Mouse (Mus musculus): ENCODE results near the gene Med13l. TPM values are rescaled to one million over a fixed set of nuclear protein-coding genes. Genes with fewer than 3 reads are reported as not detected.

The Med13l gene
- polyA plus RNA-seq, 1 experiment from 2014 or later = 11.5 TPM

DNA sequence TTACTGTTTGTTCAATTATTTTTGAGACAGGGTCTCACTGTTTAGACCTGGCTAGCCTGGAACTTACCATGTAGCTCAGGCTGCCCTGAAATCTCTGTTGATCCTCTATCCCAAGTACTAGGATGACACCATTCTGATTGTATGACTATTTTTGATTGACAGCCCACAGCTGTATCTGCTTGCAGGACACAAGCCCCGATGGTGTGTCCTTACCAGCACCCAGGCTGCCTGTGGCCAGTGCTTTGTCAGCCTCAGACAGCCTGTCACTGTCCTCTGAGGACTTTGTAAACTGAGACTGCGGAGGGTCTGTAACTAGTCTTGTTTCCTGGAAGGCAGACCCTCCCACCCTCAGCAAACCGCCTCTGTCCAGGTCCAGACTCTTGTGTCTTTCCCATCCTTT, 221.7 kb downstream of the Med13l start:
- no peak for ATAC-seq (ENCODE audit: low FRiP score)
- Histone ChIP-seq H3K9ac (replicated peaks) (no peak overlapping the region), H3K4me3 (replicated peaks) (no peak overlapping the region), H3K4me2 (no peak overlapping the region), H3K36me3 (no peaks in the 10 kb centered on the region), H3K27ac (replicated peaks) (no peak overlapping the region), H3K9me3 (replicated peaks) (no peaks in the 10 kb centered on the region), H3K27me3 (replicated peaks) (peaks cover 26% of the 10 kb centered on the region), H3K4me1 (no peaks in the 10 kb centered on the region)
- WGBS = 88% methylated on average over 3 of the region's 3 CpGs

DNA sequence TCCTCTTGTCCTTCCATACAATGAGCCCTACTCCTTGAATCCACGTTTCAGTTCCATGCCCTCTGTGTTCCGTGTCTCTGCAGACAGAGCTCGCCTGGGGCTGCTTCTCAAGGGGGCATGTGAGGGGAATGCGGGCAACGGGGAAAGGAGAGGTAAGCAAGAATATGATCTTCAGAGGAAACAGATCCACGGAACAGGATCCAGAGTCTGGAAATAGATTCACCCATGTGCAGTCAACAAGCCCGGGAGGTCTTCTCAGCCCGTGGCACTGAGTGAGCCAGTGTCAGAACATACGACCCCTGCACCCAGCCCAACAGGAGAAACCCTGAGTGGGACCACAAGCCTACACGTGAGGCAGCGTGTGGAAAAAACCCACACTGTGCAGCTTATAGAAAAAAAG, 228.7 kb downstream of the Med13l start:
- H3K9ac ChIP-seq (replicated peaks) = no peak overlapping the region
- no peak overlapping the region for H3K27ac ChIP-seq (replicated peaks)
- H3K27me3 ChIP-seq (replicated peaks) = no peaks in the 10 kb centered on the region
- no peaks in the 10 kb centered on the region for H3K36me3 ChIP-seq
- no peaks in the 10 kb centered on the region for H3K9me3 ChIP-seq (replicated peaks)
- H3K4me1 ChIP-seq = no peaks in the 10 kb centered on the region
- H3K4me3 ChIP-seq (replicated peaks) = no peak overlapping the region
- WGBS = 91% methylated on average over 11 of the region's 11 CpGs
- no peak for ATAC-seq (ENCODE audit: low FRiP score)
- no peak overlapping the region for H3K4me2 ChIP-seq

GRCm38 (mm10) chr5:118789776-118790175, 229.3 kb downstream of the Med13l start:
- 78% methylated on average over 9 of the region's 9 CpGs for WGBS
- no peak for ATAC-seq (ENCODE audit: low FRiP score)
- Histone ChIP-seq H3K9me3 (replicated peaks) (no peaks in the 10 kb centered on the region), H3K9ac (replicated peaks) (no peak overlapping the region), H3K4me2 (no peak overlapping the region), H3K36me3 (no peaks in the 10 kb centered on the region), H3K4me1 (no peaks in the 10 kb centered on the region), H3K4me3 (replicated peaks) (no peak overlapping the region), H3K27me3 (replicated peaks) (no peaks in the 10 kb centered on the region), H3K27ac (replicated peaks) (no peak overlapping the region)

DNA sequence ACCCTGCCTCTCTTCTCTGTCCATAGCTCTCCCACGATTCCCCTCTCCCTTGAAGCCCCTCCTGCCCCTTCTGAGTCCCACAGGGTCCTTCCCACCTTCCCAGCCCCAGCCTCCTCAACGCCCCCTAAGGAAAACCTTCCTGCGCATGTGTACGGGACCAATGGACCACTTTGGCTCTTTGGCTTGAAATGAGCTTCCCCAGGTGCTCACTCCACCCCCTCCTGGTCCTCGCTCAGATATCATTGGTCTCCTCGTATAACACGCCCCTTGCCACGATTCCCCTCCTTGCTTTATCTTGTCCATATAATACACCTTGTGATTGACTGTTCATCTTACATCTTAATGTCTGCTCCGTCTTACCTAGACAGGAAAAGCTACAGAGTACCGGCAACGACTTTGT, 237.3 kb downstream of the Med13l start:
- Histone ChIP-seq H3K36me3 (no peaks in the 10 kb centered on the region), H3K4me1 (no peaks in the 10 kb centered on the region), H3K27me3 (replicated peaks) (0 out of 2 replicates have a peak, but pooled peaks cover 2% of the 10 kb centered on the region), H3K9ac (replicated peaks) (no peak overlapping the region), H3K9me3 (replicated peaks) (no peaks in the 10 kb centered on the region), H3K4me3 (replicated peaks) (no peak overlapping the region), H3K27ac (replicated peaks) (no peak overlapping the region), H3K4me2 (no peak overlapping the region)
- 91% methylated on average over 11 of the region's 11 CpGs for WGBS
- no peak for ATAC-seq (ENCODE audit: low FRiP score)

GRCm38 (mm10) chr5:118801592-118801991, 241.1 kb downstream of the Med13l start:
- Histone ChIP-seq H3K4me1 (peaks cover 12% of the 10 kb centered on the region), H3K4me3 (replicated peaks) (no peak overlapping the region), H3K36me3 (no peaks in the 10 kb centered on the region), H3K4me2 (no peak overlapping the region), H3K27me3 (replicated peaks) (0 out of 2 replicates have a peak, but pooled peaks cover 2% of the 10 kb centered on the region), H3K9ac (replicated peaks) (no peak overlapping the region), H3K9me3 (replicated peaks) (no peaks in the 10 kb centered on the region), H3K27ac (replicated peaks) (no peak overlapping the region)
- 41% methylated on average over 5 of the region's 5 CpGs for WGBS
- ATAC-seq (ENCODE audit: low FRiP score) = no peak

GRCm38 (mm10) chr5:118802036-118802435, 241.6 kb downstream of the Med13l start:
- Histone ChIP-seq H3K27ac (replicated peaks) (no peak overlapping the region), H3K4me3 (replicated peaks) (no peak overlapping the region), H3K4me1 (peaks cover 12% of the 10 kb centered on the region), H3K27me3 (replicated peaks) (0 out of 2 replicates have a peak, but pooled peaks cover 2% of the 10 kb centered on the region), H3K4me2 (no peak overlapping the region), H3K9ac (replicated peaks) (no peak overlapping the region), H3K9me3 (replicated peaks) (no peaks in the 10 kb centered on the region), H3K36me3 (no peaks in the 10 kb centered on the region)
- WGBS = 75% methylated on average over 7 of the region's 7 CpGs
- no peak for ATAC-seq (ENCODE audit: low FRiP score)

DNA sequence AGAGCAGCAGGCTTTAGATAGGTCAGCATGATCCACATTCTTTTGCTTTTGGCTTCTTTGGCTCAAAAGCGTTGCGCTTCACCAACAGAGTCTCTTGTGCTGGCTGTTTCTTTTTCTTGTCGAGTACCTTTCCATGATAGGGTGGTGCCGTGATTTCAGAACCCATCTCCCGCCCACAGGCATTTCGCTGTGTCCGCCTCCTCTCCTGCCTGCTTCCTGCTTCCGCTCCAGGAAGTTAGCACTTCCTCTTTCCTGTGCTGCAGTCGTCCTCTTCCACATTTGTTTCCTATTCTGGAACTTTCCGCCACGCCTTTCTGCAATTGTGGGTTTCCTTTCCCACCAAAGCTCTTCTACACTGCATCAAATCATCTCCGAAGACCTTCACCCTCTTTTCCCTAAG, 248.5 kb downstream of the Med13l start:
- Histone ChIP-seq H3K9me3 (replicated peaks) (no peaks in the 10 kb centered on the region), H3K27me3 (replicated peaks) (no peaks in the 10 kb centered on the region), H3K4me3 (replicated peaks) (no peak overlapping the region), H3K36me3 (no peaks in the 10 kb centered on the region), H3K9ac (replicated peaks) (no peak overlapping the region), H3K4me1 (peaks cover 3% of the 10 kb centered on the region), H3K4me2 (no peak overlapping the region), H3K27ac (replicated peaks) (no peak overlapping the region)
- WGBS = 83% methylated on average over 12 of the region's 12 CpGs
- ATAC-seq (ENCODE audit: low FRiP score) = no peak

- no peaks in the 10 kb centered on the region for H3K9me3 ChIP-seq (replicated peaks)
- H3K4me2 ChIP-seq = no peak overlapping the region
- WGBS = 72% methylated on average over 5 of the region's 5 CpGs
- no peak for ATAC-seq (ENCODE audit: low FRiP score)
- H3K4me3 ChIP-seq (replicated peaks) = no peak overlapping the region
- no peaks in the 10 kb centered on the region for H3K27me3 ChIP-seq (replicated peaks)
- H3K4me1 ChIP-seq = no peaks in the 10 kb centered on the region
- H3K9ac ChIP-seq (replicated peaks) = no peak overlapping the region
- H3K27ac ChIP-seq (replicated peaks) = no peak overlapping the region
- no peaks in the 10 kb centered on the region for H3K36me3 ChIP-seq
Measured at GRCm38 (mm10) chr5:118809588-118809987, 249.1 kb downstream of the Med13l start.

DNA sequence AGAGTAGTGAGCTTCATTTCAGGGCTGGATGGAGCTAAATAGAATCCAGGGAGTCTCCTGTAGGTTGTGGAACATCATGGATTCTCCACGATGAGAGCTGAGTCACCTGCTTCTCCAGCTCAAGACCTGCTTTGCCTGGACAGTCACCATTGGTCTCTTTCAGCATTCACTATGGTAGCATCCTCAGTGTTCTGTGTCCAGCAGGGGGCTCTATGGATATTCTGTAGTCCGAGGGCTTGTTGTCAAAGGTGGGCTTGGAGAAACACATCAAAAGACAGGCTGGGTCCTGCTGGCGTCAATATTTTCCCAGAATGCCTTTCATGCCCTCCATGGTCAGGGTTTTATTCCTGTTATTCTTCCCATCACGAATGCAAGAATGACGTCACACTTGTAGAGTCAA, 251.2 kb downstream of the Med13l start:
- no peaks in the 10 kb centered on the region for H3K36me3 ChIP-seq
- no peak overlapping the region for H3K27ac ChIP-seq (replicated peaks)
- WGBS = 64% methylated on average over 5 of the region's 5 CpGs
- H3K9ac ChIP-seq (replicated peaks) = no peak overlapping the region
- ATAC-seq (ENCODE audit: low FRiP score) = no peak
- no peaks in the 10 kb centered on the region for H3K27me3 ChIP-seq (replicated peaks)
- no peaks in the 10 kb centered on the region for H3K9me3 ChIP-seq (replicated peaks)
- H3K4me1 ChIP-seq = no peaks in the 10 kb centered on the region
- H3K4me3 ChIP-seq (replicated peaks) = no peak overlapping the region
- H3K4me2 ChIP-seq = no peak overlapping the region

GRCm38 (mm10) chr5:118812421-118812820, 251.9 kb downstream of the Med13l start:
- Histone ChIP-seq H3K4me2 (no peak overlapping the region), H3K9me3 (replicated peaks) (no peaks in the 10 kb centered on the region), H3K36me3 (no peaks in the 10 kb centered on the region), H3K27ac (replicated peaks) (no peak overlapping the region), H3K4me3 (replicated peaks) (no peak overlapping the region), H3K4me1 (no peaks in the 10 kb centered on the region), H3K9ac (replicated peaks) (no peak overlapping the region), H3K27me3 (replicated peaks) (no peaks in the 10 kb centered on the region)
- ATAC-seq (ENCODE audit: low FRiP score) = no peak
- whole genome bisulfite sequencing = 87% methylated on average over 9 of the region's 9 CpGs

- Histone ChIP-seq H3K4me1 (peaks cover 3% of the 10 kb centered on the region; the same call in 1 of the 2 replicates), H3K4me2 (no peak overlapping the region), H3K4me3 (replicated peaks) (no peak overlapping the region), H3K9ac (replicated peaks) (no peak overlapping the region), H3K27me3 (replicated peaks) (no peaks in the 10 kb centered on the region), H3K27ac (replicated peaks) (no peak overlapping the region), H3K9me3 (replicated peaks) (no peaks in the 10 kb centered on the region), H3K36me3 (no peaks in the 10 kb centered on the region)
- ATAC-seq (ENCODE audit: low FRiP score) = no peak
- WGBS = 78% methylated on average over 7 of the region's 7 CpGs
Measured at GRCm38 (mm10) chr5:118812947-118813401, 252.5 kb downstream of the Med13l start.

DNA sequence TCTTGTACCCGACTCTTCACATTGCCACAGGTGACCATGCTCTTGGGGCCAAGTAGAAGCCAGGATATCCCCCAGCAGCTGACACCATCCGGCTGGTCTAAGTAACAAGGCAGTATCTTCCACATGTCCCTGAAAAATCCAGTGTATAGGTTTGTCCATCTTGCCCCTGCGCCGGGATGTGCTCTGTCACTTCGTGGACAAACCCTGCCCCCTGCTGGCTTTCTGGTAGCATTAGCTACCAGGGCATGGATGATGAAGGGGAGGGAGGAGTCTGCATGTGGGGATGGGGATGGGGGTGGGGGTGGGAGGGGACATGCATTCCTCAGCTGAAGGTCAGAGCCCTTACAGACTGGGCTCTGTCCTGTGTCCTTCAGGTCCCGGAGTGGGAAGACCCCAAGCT, 253.6 kb downstream of the Med13l start:
- H3K27me3 ChIP-seq (replicated peaks) = no peaks in the 10 kb centered on the region
- 61% methylated on average over 6 of the region's 6 CpGs for WGBS
- H3K4me2 ChIP-seq = no peak overlapping the region
- H3K4me1 ChIP-seq = peaks cover 9% of the 10 kb centered on the region; the same call in 1 of the 2 replicates
- H3K9ac ChIP-seq (replicated peaks) = no peak overlapping the region
- H3K36me3 ChIP-seq = no peaks in the 10 kb centered on the region
- H3K27ac ChIP-seq (replicated peaks) = no peak overlapping the region
- no peak overlapping the region for H3K4me3 ChIP-seq (replicated peaks)
- no peak for ATAC-seq (ENCODE audit: low FRiP score)
- no peaks in the 10 kb centered on the region for H3K9me3 ChIP-seq (replicated peaks)

Measured in neural tube, embryonic 15.5 days (tissue).